Mouse (Mus musculus): Measurements from ENCODE around the gene Bcas1.
A peak's percentile ranks its signal among the peaks of the same experiment; 100 is the strongest.

Gene Bcas1

DNA sequence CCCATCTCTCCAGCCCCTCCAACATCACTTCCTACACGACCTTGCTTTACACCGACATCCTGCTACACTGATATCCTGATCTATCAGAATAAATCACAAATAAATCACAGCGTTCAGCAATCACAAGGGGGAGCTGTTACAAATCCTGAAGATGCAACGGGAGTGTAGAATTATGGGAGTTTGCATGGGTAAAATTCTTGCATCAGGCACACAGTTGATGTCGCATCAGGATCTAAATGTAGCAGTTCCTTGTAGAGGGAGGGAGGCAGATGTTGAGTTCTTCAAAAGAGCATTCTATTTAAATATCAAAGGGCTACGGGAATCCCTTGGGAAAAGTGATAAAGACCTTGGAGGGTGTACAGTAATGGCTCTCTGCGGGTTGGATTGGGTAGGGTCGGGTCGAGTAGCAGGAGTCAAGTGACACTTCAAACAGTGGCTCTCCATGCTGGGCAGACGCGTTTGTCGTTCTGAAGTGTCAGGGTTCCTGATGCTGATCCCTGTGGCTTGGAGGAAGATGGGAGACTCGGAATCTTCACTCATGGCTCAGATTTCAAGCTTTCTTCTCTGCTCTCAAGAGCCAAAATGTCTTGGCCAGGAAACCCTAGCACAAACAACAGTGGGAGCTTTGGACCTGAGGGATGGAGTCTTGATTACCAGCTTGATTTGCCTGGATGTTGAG, 16.0 kb downstream of the Bcas1 start:
- DNase-seq: peak in 1 of 2 experiments; percentile 30

DNA sequence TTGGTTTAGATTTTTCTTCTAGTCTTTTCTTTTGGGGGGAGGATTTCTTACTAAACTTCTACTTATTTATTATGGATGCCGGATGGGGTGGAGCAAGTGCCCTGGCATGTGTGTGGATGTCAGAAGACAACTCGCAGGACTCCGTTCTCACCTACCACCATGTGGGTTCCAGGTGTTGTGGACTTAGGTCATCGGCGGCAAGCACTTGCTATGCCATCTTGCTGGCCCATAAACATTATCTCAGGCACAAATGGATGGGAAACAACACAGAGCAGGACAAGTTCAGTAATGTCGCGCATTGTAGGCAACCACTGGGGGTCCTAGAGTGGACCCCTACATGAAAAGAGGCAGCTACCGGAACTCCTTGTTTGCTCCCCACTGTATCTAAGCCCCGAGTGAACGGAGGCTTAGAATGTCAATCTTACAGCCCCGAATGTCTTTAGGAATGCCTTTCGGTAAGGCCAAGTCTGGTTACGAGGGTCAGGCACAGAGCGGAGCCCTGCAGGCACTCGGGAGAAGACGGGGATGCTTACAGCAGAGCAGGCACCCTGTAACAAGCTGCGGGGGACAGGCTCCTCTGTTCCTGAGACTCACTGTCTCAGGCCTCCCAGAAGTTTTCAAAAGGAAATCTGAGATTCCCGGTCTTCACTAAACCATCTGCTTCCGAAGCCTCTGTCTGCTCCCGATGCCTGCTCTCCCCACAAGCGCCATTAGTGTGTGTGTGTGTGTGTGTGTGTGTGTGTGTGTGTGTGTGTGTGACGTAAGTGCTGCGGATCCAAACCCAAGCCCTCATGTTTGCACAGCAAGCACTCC, 16.8 kb downstream of the Bcas1 start:
- DNase-seq: no peak

DNA sequence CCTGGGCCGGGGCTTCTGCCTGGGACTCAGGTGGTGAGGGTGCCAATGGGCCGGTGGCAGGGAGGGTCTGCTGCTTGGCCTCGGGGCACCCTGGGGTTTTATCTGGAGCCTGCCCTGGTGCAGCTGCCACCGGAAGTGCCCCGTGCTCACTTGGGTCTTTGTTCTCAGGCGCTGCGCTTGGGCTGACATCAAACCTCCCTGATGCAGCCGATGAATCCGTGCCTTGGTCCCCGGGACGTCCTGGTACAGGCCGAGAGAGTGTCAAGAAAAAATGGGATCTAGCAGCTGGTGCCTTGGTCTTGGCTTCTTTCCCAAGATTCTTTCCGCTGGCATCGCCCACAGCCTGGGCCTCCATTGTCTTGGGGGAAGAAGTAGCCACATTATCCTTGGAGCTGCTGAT, 21.2 kb downstream of the Bcas1 start:
- DNase-seq: peak; percentile 62 to 64

DNA sequence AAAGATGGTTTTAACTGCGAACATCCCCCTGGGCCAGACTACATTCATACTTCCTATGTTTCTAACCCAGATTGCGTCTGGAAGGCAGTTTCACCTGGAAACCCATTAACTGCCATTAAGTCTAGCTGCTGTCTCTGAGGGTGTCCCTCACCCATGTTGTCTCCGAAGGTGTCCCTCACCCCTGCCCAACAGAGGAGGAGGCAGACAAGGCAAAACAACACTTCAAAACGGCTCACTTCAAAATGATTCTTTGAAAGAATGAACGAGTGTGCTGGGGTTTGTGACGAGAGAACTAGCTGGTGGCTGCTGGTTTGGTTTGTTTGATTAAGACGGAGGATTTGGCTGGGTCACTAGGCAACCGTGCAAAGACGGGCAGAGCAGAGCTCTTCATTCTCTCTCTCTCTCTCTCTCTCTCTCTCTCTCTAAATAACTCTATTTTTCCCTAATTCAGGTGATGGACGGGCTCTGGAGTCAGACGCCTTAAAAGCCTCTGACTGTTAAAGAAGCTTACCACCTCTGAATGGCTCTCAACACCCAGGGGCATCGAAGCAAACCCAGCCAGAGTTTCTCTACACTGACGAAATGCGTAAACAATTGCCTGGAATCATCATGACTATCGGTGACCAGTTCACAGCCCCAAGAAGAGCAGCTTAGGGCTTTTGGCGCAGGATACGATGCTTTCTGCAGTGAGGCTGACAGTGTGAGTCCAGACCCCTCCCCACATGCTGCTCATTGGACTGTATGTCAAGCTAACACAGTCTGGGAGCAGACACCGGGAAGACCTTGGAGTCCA, 22.7 kb downstream of the Bcas1 start:
- peak; percentile 33 to 38 for DNase-seq

DNA sequence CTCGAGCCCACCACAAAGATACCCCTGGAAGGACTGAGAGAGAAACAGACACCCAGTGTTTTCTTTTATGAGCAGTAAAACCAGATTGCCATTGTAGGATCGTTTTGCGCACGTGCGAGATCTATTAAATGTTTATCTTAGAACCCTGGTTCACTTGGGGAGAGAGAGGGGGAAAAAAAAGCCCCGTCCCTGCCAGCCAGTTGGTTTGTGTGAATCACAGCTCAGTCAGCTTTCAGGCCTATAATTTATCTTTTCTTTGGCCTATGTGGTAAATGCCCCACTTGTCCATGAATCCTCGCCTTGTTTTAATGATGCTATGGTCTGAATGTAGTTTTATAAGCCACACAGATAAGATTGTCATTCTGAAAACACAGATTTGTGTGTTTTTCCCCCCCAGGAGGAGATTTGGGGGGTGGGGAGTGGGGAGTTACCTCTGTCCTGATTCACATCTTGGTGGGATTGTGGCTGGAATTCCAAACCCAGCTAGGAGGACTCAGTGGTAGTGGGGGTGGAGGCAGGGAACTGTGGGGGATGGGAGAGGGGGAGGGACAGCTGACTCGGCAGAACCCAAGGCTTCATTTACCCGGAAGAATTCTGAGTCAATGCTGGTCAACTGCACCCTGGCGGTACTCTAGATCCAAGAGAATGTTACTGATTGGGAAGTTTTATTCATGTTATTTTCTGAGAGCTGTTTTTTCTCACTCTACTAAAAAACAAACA, 23.8 kb downstream of the Bcas1 start:
- peak; percentile 24 to 51 for DNase-seq

DNA sequence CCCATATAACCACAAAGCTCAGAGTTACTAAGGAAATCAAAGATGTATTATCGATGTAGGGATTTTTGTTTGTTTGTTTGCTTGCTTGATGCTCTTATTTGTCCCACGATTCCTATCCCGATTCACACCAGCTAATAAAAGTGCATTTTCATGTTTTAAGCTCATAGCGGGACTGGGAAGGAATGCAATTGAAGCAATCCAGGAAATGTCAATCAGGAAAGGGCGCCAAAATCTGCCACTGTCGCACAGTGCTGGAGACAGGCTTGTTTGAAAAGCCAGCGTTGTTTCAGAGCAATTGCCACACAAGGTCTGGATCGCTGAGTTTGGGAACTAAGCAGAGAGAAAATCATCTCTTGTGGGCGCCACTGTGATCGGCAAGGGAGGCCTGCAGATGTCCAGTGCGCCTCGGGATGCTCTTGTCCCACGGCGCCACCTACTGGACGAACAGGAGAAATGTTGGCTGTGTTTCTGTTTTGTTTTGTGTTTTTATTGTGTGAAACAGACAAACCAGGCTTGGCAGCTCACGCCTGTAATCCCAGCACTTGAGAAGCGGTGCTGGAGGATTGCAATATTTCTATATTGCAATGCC, 26.3 kb downstream of the Bcas1 start:
- peak; percentile 87 to 88 for DNase-seq

DNA sequence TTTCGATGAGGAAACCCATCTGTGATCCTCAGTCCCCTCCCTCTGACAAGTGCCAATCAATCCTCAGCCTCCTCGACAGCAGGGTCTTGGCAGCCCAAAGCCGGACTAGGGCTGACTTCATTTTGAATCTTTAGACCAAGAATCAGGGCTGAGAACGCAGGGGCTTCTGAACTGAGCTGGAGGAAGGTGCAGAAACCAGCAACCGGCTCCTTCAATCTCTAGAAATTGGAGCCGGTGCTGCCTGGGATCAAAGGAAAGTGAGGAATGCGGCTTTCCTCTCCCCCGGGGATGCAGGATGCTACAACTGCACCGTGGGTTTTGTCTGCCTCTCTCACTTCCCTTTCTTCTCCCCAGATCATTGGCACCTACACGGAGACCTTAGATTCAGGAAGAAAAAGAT, 27.0 kb downstream of the Bcas1 start:
- no peak for DNase-seq

DNA sequence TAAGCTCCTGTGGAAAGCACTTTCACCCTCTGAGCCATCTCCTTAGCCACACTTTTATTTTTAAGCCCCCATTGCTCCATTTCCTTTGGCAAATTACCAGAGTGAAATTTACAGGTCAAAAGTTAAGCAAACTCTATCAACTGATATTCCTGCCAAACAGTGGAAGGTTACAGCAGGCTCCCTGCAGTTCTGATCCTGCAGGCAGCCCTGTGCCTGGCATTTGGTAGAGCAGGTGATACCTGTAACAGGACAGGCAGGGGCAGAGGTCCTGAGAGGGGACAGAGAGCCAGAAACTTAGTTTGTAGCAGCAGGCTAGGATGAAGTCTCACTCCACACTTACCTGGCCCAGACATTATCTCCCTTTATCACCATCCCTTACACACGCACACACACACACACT, 35.7 kb downstream of the Bcas1 start:
- DNase-seq: no peak

DNA sequence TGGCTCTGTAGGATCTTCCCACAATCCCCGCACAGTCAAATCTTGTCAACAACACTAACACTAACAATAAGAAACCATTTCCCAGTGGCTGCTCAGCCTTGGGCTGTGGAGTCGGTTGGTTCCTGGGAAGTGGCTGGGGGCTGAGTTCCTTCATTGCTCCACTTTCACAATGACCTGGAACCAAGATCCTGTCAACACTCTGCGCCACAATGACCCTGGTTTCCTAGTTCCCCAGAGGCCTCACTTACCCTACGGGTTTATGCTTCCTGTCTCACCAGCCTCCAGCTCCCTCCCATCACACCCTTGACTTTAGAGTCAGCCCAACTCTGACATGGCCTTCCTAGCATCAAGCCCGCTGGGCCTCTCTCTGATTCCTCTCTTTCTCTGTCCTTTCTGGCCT, 39.3 kb downstream of the Bcas1 start:
- no peak for DNase-seq

DNA sequence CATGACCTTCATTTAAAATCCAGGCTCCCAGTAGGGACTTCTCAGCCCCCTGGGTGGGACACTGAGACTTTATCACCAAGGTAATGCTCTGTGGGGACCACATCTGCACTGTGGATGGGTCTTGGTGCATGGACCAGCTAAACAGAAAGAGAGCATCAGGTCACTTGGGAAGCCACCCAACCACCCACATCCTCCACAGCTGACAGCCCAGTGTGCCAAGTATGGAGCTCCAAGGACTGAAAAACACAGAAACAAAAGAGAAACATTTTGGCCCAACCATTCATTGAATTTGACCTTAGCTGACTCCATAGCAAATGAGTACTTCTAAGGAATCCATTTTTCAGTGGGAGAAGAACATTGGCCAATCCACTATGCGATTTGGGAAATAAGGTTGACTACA, 42.1 kb downstream of the Bcas1 start:
- DNase-seq: no peak

DNA sequence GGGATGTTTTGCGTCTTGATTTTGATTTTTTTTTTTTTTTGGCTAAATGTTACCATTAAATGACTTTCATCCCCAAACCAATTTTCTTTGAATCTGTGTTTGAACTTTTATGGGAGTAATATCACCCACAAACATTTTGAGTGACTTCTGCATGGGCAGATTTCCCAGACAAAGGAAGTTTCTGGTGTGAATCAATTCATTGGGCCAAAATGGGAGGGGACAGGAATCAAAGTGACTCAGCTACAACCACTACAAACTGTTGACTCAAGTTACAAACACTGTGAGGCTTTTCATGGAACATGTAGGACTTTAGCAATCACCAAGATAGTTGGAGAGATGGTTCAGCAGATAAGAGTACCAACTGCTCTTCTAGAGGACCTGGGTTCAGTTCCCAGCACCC, 42.9 kb downstream of the Bcas1 start:
- DNase-seq: no peak

DNA sequence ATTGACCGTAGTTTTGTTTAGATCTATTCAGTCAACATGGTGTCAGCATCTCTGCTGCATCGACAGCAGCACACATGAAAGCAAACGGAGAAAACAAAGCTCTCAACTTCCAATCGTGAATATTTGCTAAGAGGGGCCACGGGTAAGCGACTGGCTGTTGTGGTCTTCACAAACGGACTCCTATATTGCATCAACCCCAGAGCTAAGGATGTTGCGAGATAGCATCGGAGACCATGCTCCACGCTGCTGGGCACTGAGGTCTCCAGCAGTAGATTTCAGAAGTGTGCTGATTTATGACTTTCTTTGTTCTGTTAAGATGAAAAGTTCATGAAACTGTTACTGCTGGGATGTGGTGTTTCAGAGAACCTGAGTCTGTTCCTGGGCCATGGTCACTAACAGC, 54.3 kb downstream of the Bcas1 start:
- no peak for DNase-seq

DNA sequence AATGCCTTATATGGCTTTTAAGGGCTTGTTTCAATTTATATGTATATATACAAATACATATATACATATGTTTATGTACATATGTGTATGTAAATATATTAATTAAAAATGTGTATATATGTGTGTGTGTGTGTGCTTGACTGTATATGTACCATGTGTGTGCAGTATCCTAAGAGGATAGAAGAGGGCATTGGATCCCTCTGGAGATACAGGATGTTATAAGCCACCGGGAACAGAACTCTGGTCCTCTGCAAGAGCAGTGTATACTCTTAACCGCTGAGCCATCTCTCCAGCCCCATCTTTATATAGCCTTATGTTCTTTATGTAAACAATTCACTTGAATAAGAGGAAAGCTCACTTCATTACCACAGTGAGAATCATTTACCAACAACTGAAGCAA, 62.0 kb downstream of the Bcas1 start:
- DNase-seq: no peak

DNA sequence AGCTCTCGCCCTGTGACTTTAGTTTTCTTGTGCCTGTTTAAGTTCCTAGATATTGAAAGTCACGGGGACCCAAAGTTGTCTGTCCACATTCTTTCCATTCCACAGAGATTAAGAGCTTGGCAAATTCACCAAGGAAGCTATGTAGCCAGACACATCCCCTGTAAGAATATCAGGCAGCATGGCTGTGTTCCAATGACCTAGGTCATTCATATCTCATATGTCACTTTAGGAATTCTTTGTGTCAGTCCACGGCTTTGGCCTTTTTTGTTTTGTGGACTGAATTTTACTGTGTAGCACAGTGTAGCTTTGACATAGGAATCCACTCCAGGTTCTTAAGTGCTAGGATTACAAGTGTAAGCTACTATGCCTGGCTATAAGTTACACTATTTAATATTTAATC, 62.4 kb downstream of the Bcas1 start:
- DNase-seq: no peak

DNA sequence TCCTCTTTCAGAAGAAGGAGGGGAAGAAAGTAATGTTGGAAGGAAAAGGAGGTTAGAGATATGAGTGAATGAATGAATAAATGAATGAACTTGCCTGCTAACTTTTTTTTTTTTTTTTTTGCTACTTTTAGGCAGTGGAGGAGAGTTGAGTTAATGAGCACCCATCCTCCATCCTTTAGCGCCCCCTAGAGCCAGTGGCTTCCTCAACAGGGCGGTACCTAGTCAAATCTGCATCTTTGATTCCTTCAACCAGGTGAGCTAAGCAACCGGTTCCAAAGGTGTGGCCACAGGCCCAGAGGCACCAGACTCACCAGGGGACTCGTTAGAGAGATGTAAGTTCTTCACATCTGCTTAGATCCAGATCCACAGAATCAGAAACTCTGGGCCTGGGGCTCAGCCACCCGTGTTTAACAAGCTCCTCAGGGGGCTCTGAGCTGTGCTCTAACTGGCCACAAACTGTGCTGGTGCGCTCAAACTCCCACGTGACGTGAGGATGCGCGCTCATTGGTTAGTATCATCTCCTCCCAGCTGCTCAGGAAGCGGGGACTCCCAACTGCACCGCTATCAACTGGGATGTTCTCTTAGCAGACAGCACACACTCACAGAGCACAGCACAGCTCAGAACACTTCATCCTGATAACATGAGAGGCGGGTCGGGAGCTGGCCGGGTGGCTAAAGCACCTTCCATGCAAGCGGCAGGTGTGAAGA, 70.8 kb downstream of the Bcas1 start:
- DNase-seq: peak; percentile 47 to 53

DNA sequence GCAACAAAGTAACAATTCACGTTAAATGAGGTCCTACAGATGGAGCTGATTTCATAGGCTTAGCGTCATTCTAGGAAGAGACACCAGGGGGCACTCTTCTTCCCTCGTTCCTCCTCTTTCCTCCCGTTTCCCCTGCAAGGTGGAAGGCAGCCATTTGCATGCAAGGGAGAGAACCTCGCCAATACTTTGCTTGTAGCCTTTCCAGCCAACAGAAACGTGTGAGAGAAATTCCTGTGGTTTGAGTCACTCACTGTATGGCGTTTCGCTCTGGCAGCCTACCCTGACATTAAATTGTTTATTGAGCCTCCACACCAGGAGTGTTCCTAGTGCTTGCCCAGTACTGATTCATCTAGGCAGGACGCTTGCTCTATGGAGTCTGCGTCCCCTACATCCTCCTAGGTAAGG, 72.7 kb downstream of the Bcas1 start:
- peak; percentile 91 to 94 for DNase-seq

DNA sequence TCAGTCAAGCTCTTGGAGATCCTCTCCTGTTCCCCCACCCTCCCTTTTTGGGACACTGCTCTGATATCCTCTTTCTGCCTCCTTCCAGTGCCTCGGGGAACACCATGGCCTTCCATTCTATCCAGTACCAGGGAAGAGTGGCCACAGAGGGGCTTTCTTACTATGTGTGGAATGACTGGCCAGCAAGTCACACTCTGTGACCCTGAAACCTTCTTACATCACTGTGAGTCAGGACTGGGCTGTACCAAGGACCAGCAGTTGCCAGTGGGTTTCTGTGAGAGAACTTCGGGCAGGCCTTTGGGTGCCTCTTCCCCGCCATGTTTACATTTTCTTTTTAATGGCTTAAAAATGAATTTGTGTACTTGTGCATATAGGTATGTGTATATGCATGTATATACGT, 75.4 kb downstream of the Bcas1 start:
- DNase-seq: no peak

DNA sequence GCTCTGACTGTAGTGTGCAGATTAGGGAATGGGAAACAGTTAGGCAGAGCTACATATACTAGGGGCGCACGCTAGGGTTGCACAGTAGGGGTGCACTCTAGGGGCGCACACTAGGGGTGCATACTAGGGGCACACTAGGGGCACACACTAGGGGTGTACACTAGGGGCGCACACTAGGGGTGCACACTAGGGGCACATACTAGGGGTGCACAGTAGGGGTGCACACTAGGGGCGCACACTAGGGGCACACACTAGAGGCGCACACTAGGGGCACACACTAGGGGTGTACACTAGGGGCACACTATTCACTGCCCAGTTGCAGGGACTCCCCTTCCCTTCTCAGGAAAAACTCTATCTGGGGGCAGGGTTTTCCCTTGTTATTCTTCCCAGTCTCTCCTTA, 75.8 kb downstream of the Bcas1 start:
- no peak for DNase-seq

DNA sequence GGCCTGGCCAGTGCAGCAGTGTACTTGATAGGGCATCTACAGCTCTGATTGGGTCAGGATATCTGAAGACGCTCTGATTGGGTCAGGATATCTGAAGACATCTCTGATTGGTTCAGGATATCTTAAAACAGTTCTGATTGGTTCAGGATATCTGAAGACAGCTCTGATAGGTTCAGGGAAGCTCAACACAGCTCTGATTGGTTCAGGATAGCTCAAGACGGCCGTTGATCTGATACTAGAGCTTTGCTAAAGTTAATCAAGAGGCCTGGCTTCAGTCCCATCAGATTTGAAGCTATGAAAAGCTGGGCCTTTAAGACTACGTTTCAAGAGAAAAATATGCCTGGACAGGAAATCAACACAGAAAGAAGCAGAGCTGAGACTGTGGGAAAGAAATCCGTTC, 77.9 kb downstream of the Bcas1 start:
- no peak for DNase-seq

DNA sequence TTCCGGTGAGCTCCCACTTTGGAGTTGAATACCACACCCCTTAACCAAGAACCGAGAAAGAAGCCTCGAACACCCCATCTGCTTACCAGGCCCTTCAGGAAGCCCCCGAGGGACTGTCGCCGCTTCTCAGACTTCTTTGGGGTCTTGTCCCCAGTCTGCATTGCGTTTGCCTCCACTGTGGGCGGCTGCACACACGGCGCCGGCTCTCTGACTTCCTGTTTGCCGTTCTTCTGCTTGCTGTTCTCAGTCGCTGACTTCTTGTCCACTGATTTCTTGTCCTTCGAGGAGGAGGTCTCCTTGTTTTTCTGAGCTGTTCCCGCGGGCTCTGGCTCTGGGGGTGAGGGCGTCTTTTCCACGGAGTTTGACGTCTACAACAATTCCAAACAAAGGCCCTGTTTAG, 78.5 kb downstream of the Bcas1 start:
- DNase-seq: no peak

DNA sequence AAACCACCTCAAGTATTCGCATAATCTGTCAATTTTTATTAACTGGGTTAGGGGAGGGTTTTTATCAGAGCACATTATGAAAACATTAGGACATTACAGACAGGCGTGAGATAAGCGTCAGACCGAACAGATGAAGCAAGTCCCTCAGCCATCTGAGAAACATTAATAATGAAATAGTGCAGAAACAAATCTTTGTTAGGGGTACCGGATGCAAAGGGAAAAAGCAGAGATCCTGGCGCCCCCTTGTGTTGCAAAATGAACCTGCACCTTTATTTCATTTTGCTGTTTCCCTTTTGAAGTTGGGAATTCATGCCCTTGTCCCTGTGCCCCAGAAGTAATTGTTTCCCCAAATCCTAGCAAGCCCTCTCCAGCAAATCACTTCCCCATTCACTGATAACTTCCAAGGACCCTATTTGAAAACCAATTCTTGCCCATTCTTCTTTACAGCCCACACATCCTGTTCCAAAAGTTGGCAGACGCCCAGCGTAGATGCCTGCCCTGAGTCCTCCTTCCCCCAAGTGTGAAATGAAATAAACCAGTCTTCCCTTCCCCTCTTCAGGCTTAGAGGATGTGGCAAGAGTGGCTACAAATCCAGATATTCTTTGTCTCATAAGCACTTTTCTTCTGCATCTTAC, 80.4 kb downstream of the Bcas1 start:
- DNase-seq: peak; percentile 71 to 74

DNA sequence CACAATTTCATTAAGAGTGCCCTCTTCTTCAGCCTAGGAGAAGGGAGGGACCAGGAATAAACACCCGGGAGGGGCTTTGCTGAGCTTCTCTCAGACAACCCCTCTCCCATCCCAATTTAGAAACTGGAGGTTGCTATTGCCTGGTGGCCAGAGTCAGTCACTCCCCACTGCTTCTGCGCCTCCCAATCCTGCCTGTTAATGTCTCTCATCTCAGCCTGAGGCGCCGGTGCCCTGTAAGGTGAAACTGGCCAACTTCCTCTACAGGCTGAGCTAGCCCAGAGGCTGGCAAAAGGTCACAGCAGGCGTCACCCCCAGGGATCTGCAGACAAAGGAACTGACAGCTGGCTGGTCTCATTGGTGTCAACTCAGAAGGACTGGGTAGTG, 82.2 kb downstream of the Bcas1 start:
- peak; percentile 32 to 47 for DNase-seq

Data from cerebellum, postnatal 10 days (tissue).